Comparison of ENCODE assay signal across 8 mouse cellular contexts in genomic region chr1:172632451-172633326, GRCm38 (mm10). TPM values are rescaled to one million over a fixed set of nuclear protein-coding genes. Genes with fewer than 3 reads are reported as not detected.
DNase-seq lines count a peak whose midpoint lies in the region; ATAC-seq and TF ChIP-seq lines count a peak whose summit lies in the region.

Gene Dusp23, minus strand, starts transcription at chr1:172632962.

- WGBS in forebrain, embryonic 15.5 days: under 1% methylated on average over 53 of the region's 53 CpGs
- under 1% methylated on average over 53 of the region's 53 CpGs for WGBS in lung, adult 2 months

- no peaks in the 10 kb centered on the region for H3K9me3 ChIP-seq in ES-E14 (ENCODE audit: control insufficient read depth, insufficient read depth, low read depth, low read length)
- H3K9me3 ChIP-seq in forebrain, embryonic 15.5 days: no peaks in the 10 kb centered on the region

- in situ Hi-C loops in ES-E14 (cut with MboI; ENCODE audit: low sequenced_read_pairs in 2 of 2, unreplicated experiment in 2 of 2): loop anchor here (10.0 to 25.0 kb wide), 3 partner anchors 218 to 755 kb away; no protein-coding TSS in a partner anchor

- peak; percentile 97 for DNase-seq in ES-E14 (ENCODE audit: low read depth, low spot score)
- peak; percentile 98 for DNase-seq in cerebellum, adult 11-12 months
- DNase-seq in heart, postnatal 25 days (ENCODE audit: low spot score): peak; percentile 98
- DNase-seq in layer of hippocampus, adult 18-20 months (ENCODE audit: low spot score in 2 of 2): peak; percentile 93 to 96
- DNase-seq in lung, adult 2 months: peak; percentile 97
- DNase-seq in thymus, adult 18-20 months: peak; percentile 87 to 93

- intact Hi-C loops in heart, postnatal 25 days (cut with DNase I): loop anchor here (1.0 to 5.0 kb wide), 4 partner anchors 13 to 221 kb away; no protein-coding TSS in a partner anchor

- TF ChIP-seq CTCF in lung, adult 2 months (IDR thresholded peaks at IDR 0.05; ENCODE audit: insufficient read depth, low read length): peak; percentile 90

- ATAC-seq in forebrain, embryonic 15.5 days (replicated peaks): peak; percentile 99
- ATAC-seq in neutrophil, adult 5-6 weeks (ENCODE audit: extremely low read depth, insufficient number of reproducible peaks, low FRiP score, poor library complexity, severe bottlenecking): peak; percentile 93

- peak within 1 kb of the TSS; percentile 91 for H3K4me2 ChIP-seq in forebrain, embryonic 15.5 days (replicated peaks)

- no peak within 1 kb of the TSS for H3K27ac ChIP-seq in ES-E14 (ENCODE audit: insufficient read depth, low read depth, low read length, poor library complexity, severe bottlenecking)
- H3K27ac ChIP-seq in forebrain, embryonic 15.5 days (replicated peaks): peak within 1 kb of the TSS; percentile 59

- H3K27me3 ChIP-seq in forebrain, embryonic 15.5 days: no peaks in the 10 kb centered on the region

- H3K9ac ChIP-seq in ES-E14 (ENCODE audit: insufficient read depth, low read depth, low read length, poor library complexity, severe bottlenecking): peak within 1 kb of the TSS; percentile 46
- H3K9ac ChIP-seq in forebrain, embryonic 15.5 days (replicated peaks): peak within 1 kb of the TSS; percentile 72

- H3K36me3 ChIP-seq in ES-E14 (ENCODE audit: control insufficient read depth, insufficient read depth, low read length, poor library complexity, severe bottlenecking): no peaks in the 10 kb centered on the region
- no peaks in the 10 kb centered on the region for H3K36me3 ChIP-seq in forebrain, embryonic 15.5 days

- H3K4me1 ChIP-seq in ES-E14 (ENCODE audit: control insufficient read depth in 2 of 2, insufficient read depth in 2 of 2, low read length in 2 of 2, poor library complexity in 1 of 2): no peaks in the 10 kb centered on the region
- H3K4me1 ChIP-seq in forebrain, embryonic 15.5 days: 0 out of 2 replicates have a peak, but pooled peaks cover 3% of the 10 kb centered on the region
- peaks cover 4% of the 10 kb centered on the region; the same call in 1 of the 2 replicates for H3K4me1 ChIP-seq in lung, adult 2 months (ENCODE audit: control insufficient read depth, insufficient read depth, low read length)

- H3K4me3 ChIP-seq in ES-E14 (ENCODE audit: insufficient read depth in 1 of 2, low read depth in 1 of 2, low read length in 2 of 2, poor library complexity in 1 of 2, severe bottlenecking in 1 of 2): peak within 1 kb of the TSS; percentile 78 to 99
- H3K4me3 ChIP-seq in forebrain, embryonic 15.5 days: peak within 1 kb of the TSS; percentile 71
- H3K4me3 ChIP-seq in lung, adult 2 months (replicated peaks; ENCODE audit: extremely low read depth, low read depth, low read length): peak within 1 kb of the TSS; percentile 78

- TF ChIP-seq POLR2A in lung, adult 2 months (IDR thresholded peaks at IDR 0.05; ENCODE audit: borderline replicate concordance, extremely low read depth, low read depth, low read length): peak; percentile 61

TF ChIP-seq in ES-E14, 5 proteins besides CTCF, POLR2A, EP300 and RAD21:
- TF ChIP-seq MAFK (IDR thresholded peaks at IDR 0.05; ENCODE audit: insufficient read depth, low read depth, low read length) (no peak), ZC3H11A (IDR thresholded peaks at IDR 0.05; ENCODE audit: borderline replicate concordance, low read depth, low read length) (peak; percentile 73; the same call in 1 of the 2 replicates), ZNF384 (IDR thresholded peaks at IDR 0.05; ENCODE audit: low read depth, low read length) (peak; percentile 32; the same call in 1 of the 2 replicates), CHD2 (IDR thresholded peaks at IDR 0.05; ENCODE audit: low read depth, low read length) (0 out of 2 replicates have a peak, but pooled peaks have one; percentile 31)

RNA-seq across cellular contexts. Expression of gene Dusp23, which starts in this region (rescaled TPM):
- 0.13 TPM in 1 of 2 replicates, not detected in the other for total RNA-seq in ES-E14 (2012; rRNA removed)
- polyA plus RNA-seq in forebrain, embryonic 15.5 days (2015; fragmentation: Nextera tagmentation; extraction: Ambion mirVana): 6.4 TPM in 2 replicates
- total RNA-seq in heart, postnatal 25 days (2021): 10 to 100 TPM; 10.4 to 11.1 TPM
- 1 to 10 TPM; 5.9 to 8.5 TPM for total RNA-seq in layer of hippocampus, adult 18-20 months (2021)
- 29.6 and 48.0 TPM in 2 replicates for polyA plus RNA-seq in lung, adult 2 months (2012; rRNA removed)
- total RNA-seq in neutrophil, adult 5-6 weeks (2017): 0.37 TPM in 1 of 2 replicates, not detected in the other

Comparison
In these comparisons a context has a peak if more than half of its experiments do, and no peak if none do; other contexts are left out.
1. Peak in DNase-seq, H3K4me3 ChIP-seq and H3K9ac ChIP-seq in ES-E14; RNA of the gene not detected or under 1 TPM.
2. Peak in ATAC-seq in neutrophil, adult 5-6 weeks; RNA of the gene not detected or under 1 TPM.